Mouse (Mus musculus) liver, embryonic 14.5 days (tissue): ENCODE measurements at regions not wholly inside any gene's neighbourhood (a gene's known extent, or its start where the extent isn't known, plus 50 kb on each side); places are given as distances from the start of the nearest gene placed in this dataset.
A peak's percentile ranks its signal among the peaks of the same experiment; 100 is the strongest.

Experiments
- ATAC-seq: fragments of 200-750 bp; cut with Nextera tagmentation; 2 replicates; pipeline ENCODE4 v1.8.0; 2017; ENCODE audit warnings: moderate number of reproducible peaks, mild to moderate bottlenecking, moderate library complexity; ENCODE audit not compliant: insufficient read depth
- DNase-seq, 3 experiments: peaks; one replicate each; pipeline ENCODE4 v3.0.0-alpha.2; 2012 to 2013; ENCODE audit warnings: low read depth in 3 of 3, low spot score in 3 of 3
- H3K27ac ChIP-seq: fragments of 300-500 bp; sonication (generic); 2 replicates; pipeline ENCODE4 v1.5.1; 2014; ENCODE audit warnings: moderate library complexity, mild to moderate bottlenecking, control low read depth, inconsistent platforms
- H3K27me3 ChIP-seq: fragments of 300-500 bp; sonication (generic); 2 replicates; pipeline ENCODE4 v1.6.1; 2014; ENCODE audit warnings: mild to moderate bottlenecking, low read length, moderate library complexity; ENCODE audit not compliant: control insufficient read depth, insufficient read depth
- H3K36me3 ChIP-seq: fragments of 300-500 bp; sonication (generic); replicated peaks from 2 replicates; pipeline ENCODE4 v1.6.1; 2014; ENCODE audit warnings: low read depth; ENCODE audit not compliant: control insufficient read depth, insufficient read depth
- H3K4me1 ChIP-seq, 2 experiments: fragments of 200-500 bp in 1 of 2; fragments of 300-500 bp in 1 of 2; sonication (generic) in 1 of 2; replicated peaks; 2 replicates each; pipeline ENCODE4 v1.6.1; 2012 to 2014; ENCODE audit warnings: antibody characterized with exemption in 1 of 2, inconsistent platforms in 1 of 2, low read length in 1 of 2; ENCODE audit not compliant: control insufficient read depth in 2 of 2, insufficient read depth in 2 of 2
- H3K4me2 ChIP-seq: fragments of 300-500 bp; sonication (generic); 2 replicates; pipeline ENCODE4 v1.6.1; 2014; ENCODE audit warnings: low read depth, mild to moderate bottlenecking, control low read depth, moderate library complexity
- H3K4me3 ChIP-seq, 2 experiments: fragments of 200-500 bp in 1 of 2; fragments of 300-500 bp in 1 of 2; sonication (generic) in 1 of 2; 2 replicates each; pipeline ENCODE4 v1.5.1; 2012 to 2014; ENCODE audit warnings: low read depth in 2 of 2, low read length in 2 of 2, mild to moderate bottlenecking in 2 of 2, control low read depth in 1 of 2, inconsistent platforms in 1 of 2, moderate library complexity in 1 of 2; ENCODE audit not compliant: insufficient read depth in 1 of 2
- H3K9ac ChIP-seq: fragments of 300-500 bp; sonication (generic); replicated peaks from 2 replicates; pipeline ENCODE4 v1.6.1; 2014; ENCODE audit warnings: mild to moderate bottlenecking, control low read depth, moderate library complexity
- H3K9me3 ChIP-seq: fragments of 300-500 bp; sonication (generic); 2 replicates; pipeline ENCODE4 v1.6.1; 2016; ENCODE audit warnings: low read length, mixed read lengths; ENCODE audit not compliant: control insufficient read depth
- CTCF ChIP-seq: IDR thresholded peaks from 2 replicates; pipeline ENCODE4 v1.5.1; 2016; ENCODE audit warnings: antibody characterized with exemption, low read depth, control low read depth
- EP300 ChIP-seq: IDR thresholded peaks from 2 replicates; pipeline ENCODE4 v1.6.1; 2016; ENCODE audit warnings: antibody characterized with exemption, low read depth
- WGBS: fragments of 180-500 bp; shearing (Covaris S2); extraction: QIAGEN DNeasy Blood & Tissue Kit; methylation state at CpG from one replicate; pipeline ENCODE4 v1.1.7; 2014; ENCODE audit not compliant: insufficient replicate concordance; 5-methylcytosine and 5-hydroxymethylcytosine counted together

- Histone ChIP-seq H3K36me3 (no peaks in the 10 kb centered on the region), H3K4me3 (no peak overlapping the region), H3K27me3 (no peaks in the 10 kb centered on the region), H3K9me3 (no peaks in the 10 kb centered on the region), H3K9ac (no peak overlapping the region), H3K4me1 (no peaks in the 10 kb centered on the region), H3K4me2 (no peak overlapping the region), H3K27ac (no peak overlapping the region)
- WGBS: 71% methylated on average over 13 of the region's 13 CpGs
- no peak for ATAC-seq
- TF ChIP-seq CTCF (no peak), EP300 (no peak)
- DNase-seq: no peak
Measured at GRCm38 (mm10) chr1:61472579-61473242, 165.9 kb upstream of the Pard3b start.

DNA sequence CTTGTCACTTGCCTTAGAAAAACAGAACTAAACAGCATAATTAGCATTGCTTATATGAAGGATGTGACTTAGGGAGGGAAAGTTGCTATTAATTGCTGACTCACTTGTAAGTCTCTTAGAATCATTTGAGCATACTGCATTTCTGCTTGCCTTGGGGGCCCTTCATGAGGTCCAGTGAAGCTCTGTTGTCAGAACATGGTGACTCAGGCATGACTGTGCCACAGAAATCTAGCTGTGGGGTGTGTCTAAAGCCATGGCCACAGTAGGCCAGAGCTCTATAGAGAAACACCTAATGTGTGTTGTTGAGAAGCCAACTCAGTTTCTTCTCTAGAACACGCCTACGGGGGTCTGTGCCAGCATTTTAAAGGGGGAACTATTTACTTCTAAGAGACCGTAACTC is 153.2 kb upstream of the Pard3b start:
- no peak for ATAC-seq
- Histone ChIP-seq H3K9me3 (no peaks in the 10 kb centered on the region), H3K4me3 (no peak overlapping the region), H3K4me2 (no peak overlapping the region), H3K27ac (no peak overlapping the region), H3K4me1 (no peaks in the 10 kb centered on the region), H3K9ac (no peak overlapping the region), H3K27me3 (no peaks in the 10 kb centered on the region), H3K36me3 (no peaks in the 10 kb centered on the region)
- TF ChIP-seq CTCF (no peak), EP300 (no peak)
- no peak for DNase-seq
- WGBS: 57% methylated on average over 3 of the region's 3 CpGs

GRCm38 (mm10) chr1:61524886-61525285 is 113.7 kb upstream of the Pard3b start:
- H3K4me2 ChIP-seq: no peak overlapping the region
- 45% methylated on average over 1 of the region's 1 CpGs for WGBS
- DNase-seq (no peak), ATAC-seq (no peak)
- no peak overlapping the region for H3K9ac ChIP-seq
- H3K27ac ChIP-seq: no peak overlapping the region
- H3K36me3 ChIP-seq: no peaks in the 10 kb centered on the region
- no peaks in the 10 kb centered on the region for H3K4me1 ChIP-seq
- no peaks in the 10 kb centered on the region for H3K9me3 ChIP-seq
- no peaks in the 10 kb centered on the region for H3K27me3 ChIP-seq
- TF ChIP-seq CTCF: 0 out of 2 replicates have a peak, but pooled peaks have one; percentile 3
- no peak for TF ChIP-seq EP300
- no peak overlapping the region for H3K4me3 ChIP-seq

DNA sequence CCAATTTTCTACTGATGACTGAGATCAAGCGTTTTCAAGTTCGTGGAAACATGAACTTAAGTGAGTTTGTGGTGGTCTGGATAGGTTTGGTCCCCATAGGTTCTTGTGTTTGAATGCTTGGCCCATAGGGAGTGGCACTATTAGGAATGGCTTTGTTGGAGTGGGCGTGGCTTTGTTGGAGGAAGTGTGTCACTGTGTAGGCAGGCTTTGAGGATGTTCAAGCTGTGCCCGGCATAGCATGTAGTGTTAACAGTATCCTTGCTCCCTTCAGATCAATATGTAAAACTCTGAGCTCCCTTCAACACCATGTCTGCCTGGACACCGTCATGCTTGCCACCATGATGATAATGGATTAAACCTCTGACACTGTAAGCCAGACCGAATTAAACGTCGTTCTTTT is 112.7 kb upstream of the Pard3b start:
- DNase-seq: no peak
- Histone ChIP-seq H3K36me3 (no peaks in the 10 kb centered on the region), H3K4me1 (no peaks in the 10 kb centered on the region), H3K9ac (no peak overlapping the region), H3K27me3 (no peaks in the 10 kb centered on the region), H3K9me3 (no peaks in the 10 kb centered on the region), H3K4me2 (no peak overlapping the region), H3K27ac (no peak overlapping the region), H3K4me3 (no peak overlapping the region)
- TF ChIP-seq CTCF (no peak), EP300 (no peak)
- 64% methylated on average over 8 of the region's 8 CpGs for WGBS
- no peak for ATAC-seq

DNA sequence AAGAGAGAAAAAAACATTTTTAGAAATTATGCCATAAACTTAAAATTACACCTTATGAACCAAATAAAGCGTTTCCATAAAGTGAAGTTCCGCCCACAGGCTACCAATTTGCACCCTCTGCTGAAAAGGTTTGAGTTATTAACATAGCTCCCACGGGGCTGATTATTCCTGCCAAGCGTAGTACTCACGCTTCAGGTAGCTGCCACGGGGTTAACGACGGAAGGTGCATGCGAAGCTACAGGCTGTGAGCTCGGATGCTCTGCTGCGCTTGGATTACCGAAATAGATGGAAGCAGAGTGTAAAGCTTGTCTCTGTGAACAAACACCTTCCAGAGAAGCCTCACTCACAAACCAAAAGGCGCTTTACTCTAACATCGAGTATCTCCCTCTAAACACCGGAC is 109.9 kb upstream of the Pard3b start:
- 74% methylated on average over 15 of the region's 15 CpGs for WGBS
- DNase-seq: no peak
- H3K9me3 ChIP-seq: no peaks in the 10 kb centered on the region

More for the DNA sequence above, 109.9 kb upstream of the Pard3b start:
- Histone ChIP-seq H3K4me1 (no peaks in the 10 kb centered on the region), H3K4me2 (no peak overlapping the region), H3K4me3 (no peak overlapping the region), H3K27ac (no peak overlapping the region), H3K27me3 (no peaks in the 10 kb centered on the region), H3K9ac (no peak overlapping the region), H3K36me3 (no peaks in the 10 kb centered on the region)
- no peak for ATAC-seq
- TF ChIP-seq CTCF: no peak
- TF ChIP-seq EP300: no peak
